Mouse (Mus musculus) midbrain, postnatal 0 days (tissue): Measurements from ENCODE around the gene Pip5k1a. TPM values are rescaled to one million over a fixed set of nuclear protein-coding genes. Genes with fewer than 3 reads are reported as not detected.

Source experiments
- ATAC-seq: fragments of 200-750 bp; cut with Nextera tagmentation; 2 replicates; pipeline ENCODE4 v1.8.0; 2017; ENCODE audit warnings: moderate number of reproducible peaks, mild to moderate bottlenecking, moderate TSS enrichment, moderate library complexity; ENCODE audit not compliant: low FRiP score
- DNase-seq: peaks from one replicate; pipeline ENCODE4 v3.0.0-alpha.2; 2015; ENCODE audit warnings: low spot score
- H3K27ac ChIP-seq: fragments of 300-500 bp; sonication (generic); 2 replicates; pipeline ENCODE4 v1.5.1; 2014; ENCODE audit warnings: low read depth, mild to moderate bottlenecking, low read length, mixed read lengths
- H3K27me3 ChIP-seq: fragments of 300-500 bp; sonication (generic); 2 replicates; pipeline ENCODE4 v1.6.1; 2014; ENCODE audit warnings: low read length, control low read depth, mixed read lengths; ENCODE audit not compliant: insufficient read depth
- H3K36me3 ChIP-seq: fragments of 300-500 bp; sonication (generic); 2 replicates; pipeline ENCODE4 v1.6.1; 2014; ENCODE audit warnings: low read length, control low read depth, mixed read lengths; ENCODE audit not compliant: insufficient read depth
- H3K4me1 ChIP-seq: fragments of 300-500 bp; sonication (generic); 2 replicates; pipeline ENCODE4 v1.6.1; 2014; ENCODE audit warnings: mild to moderate bottlenecking, control low read depth, antibody characterized with exemption, low read length, mixed read lengths; ENCODE audit not compliant: insufficient read depth
- H3K4me2 ChIP-seq: fragments of 300-500 bp; sonication (generic); 2 replicates; pipeline ENCODE4 v1.6.1; 2014; ENCODE audit warnings: low read depth, mild to moderate bottlenecking, low read length, mixed read lengths; ENCODE audit not compliant: poor library complexity, severe bottlenecking
- H3K4me3 ChIP-seq: fragments of 300-500 bp; sonication (generic); 2 replicates; pipeline ENCODE4 v1.5.1; 2014; ENCODE audit warnings: low read depth, mild to moderate bottlenecking, low read length, moderate library complexity
- H3K9ac ChIP-seq: fragments of 300-500 bp; sonication (generic); replicated peaks from 2 replicates; pipeline ENCODE4 v1.6.1; 2014; ENCODE audit warnings: mild to moderate bottlenecking, low read length, moderate library complexity, mixed read lengths; ENCODE audit not compliant: poor library complexity, severe bottlenecking
- H3K9me3 ChIP-seq: fragments of 300-500 bp; sonication (generic); 2 replicates; pipeline ENCODE4 v1.6.1; 2016; ENCODE audit warnings: low read length, control low read depth
- CTCF ChIP-seq: IDR thresholded peaks from 2 replicates; pipeline ENCODE4 v1.5.1; 2016; ENCODE audit warnings: antibody characterized with exemption, mild to moderate bottlenecking
- WGBS: fragments of 180-500 bp; shearing (Covaris S2); extraction: QIAGEN DNeasy Blood & Tissue Kit; methylation state at CpG from one replicate; pipeline ENCODE4 v1.1.7; 2014; 5-methylcytosine and 5-hydroxymethylcytosine counted together
- polyA plus RNA-seq: library from polyadenylated mRNA; unstranded; fragments of >200 nt; fragmentation: Nextera tagmentation; extraction: Ambion mirVana; gene quantifications from 2 replicates; pipeline ENCODE4 v1.2.1, GENCODE M21; 2015
- total RNA-seq: library from RNA; depleted of rRNA; stranded (reverse); fragments of >200 nt; gene quantifications from 2 replicates; pipeline ENCODE4 v1.2.3, GENCODE M21; 2014

Gene Pip5k1a
- total and polyA plus RNA-seq, 2 experiments from 2014 or later: 13.3 to 20.1 TPM

DNA sequence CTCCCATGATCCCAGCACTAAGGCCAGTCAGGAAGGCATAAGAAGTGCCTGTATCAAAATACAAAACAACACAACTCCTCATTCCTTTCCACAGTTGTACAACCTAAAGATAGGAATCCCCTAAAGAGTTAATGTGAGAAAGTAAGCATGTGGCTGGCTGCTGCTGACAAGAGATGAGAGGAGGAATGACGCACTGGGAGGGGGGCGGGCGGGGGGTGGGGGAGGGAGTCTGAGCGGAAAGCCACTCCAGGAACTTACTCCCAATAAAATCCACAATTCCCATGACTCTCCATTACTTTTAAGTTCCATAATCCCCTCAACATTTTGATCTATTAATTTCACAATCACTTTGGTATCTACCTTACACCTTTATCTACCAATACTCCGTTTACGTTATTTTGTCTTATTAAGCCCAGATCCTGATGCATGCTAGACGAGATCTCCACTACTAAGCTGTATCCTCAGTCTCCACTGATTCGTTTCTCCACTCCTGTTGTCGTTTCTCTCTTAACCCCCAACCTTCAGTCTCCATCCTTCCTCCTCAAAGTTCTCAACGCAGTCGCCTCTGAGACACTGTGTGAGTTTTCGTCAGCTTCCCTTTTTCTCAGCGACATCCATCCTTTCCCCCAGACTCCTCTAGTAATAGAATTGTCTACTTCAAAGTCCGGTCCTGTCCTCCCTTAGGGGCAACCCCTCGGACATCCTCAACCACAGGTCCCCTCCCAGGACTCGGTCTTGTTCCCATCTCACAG, 968 bp downstream of the Pip5k1a start:
- no peaks in the 10 kb centered on the region for H3K27me3 ChIP-seq
- DNase-seq (no peak), ATAC-seq (no peak; the same call in 1 of the 2 replicates)
- peak overlapping the region; percentile 92 for H3K4me3 ChIP-seq
- peaks cover 7% of the 10 kb centered on the region; the same call in 1 of the 2 replicates for H3K4me1 ChIP-seq
- H3K27ac ChIP-seq: peak overlapping the region; percentile 89
- no peaks in the 10 kb centered on the region for H3K9me3 ChIP-seq
- peak overlapping the region; percentile 81 for H3K4me2 ChIP-seq
- peak overlapping the region; percentile 93 for H3K9ac ChIP-seq
- no peak for TF ChIP-seq CTCF
- no peaks in the 10 kb centered on the region for H3K36me3 ChIP-seq
- WGBS: under 1% methylated on average over 16 of the region's 16 CpGs

GRCm38 (mm10) chr3:95105121-95105520, 1.6 kb downstream of the Pip5k1a start:
- peak overlapping the region; percentile 92 for H3K4me3 ChIP-seq
- no peak for DNase-seq
- peaks cover 7% of the 10 kb centered on the region; the same call in 1 of the 2 replicates for H3K4me1 ChIP-seq
- no peaks in the 10 kb centered on the region for H3K9me3 ChIP-seq
- ATAC-seq: no peak
- H3K4me2 ChIP-seq: peak overlapping the region; percentile 81
- TF ChIP-seq CTCF: no peak
- WGBS: 71% methylated on average over 4 of the region's 4 CpGs
- H3K9ac ChIP-seq: peak overlapping the region; percentile 93
- no peak overlapping the region for H3K27ac ChIP-seq
- no peaks in the 10 kb centered on the region for H3K27me3 ChIP-seq
- H3K36me3 ChIP-seq: no peaks in the 10 kb centered on the region

DNA sequence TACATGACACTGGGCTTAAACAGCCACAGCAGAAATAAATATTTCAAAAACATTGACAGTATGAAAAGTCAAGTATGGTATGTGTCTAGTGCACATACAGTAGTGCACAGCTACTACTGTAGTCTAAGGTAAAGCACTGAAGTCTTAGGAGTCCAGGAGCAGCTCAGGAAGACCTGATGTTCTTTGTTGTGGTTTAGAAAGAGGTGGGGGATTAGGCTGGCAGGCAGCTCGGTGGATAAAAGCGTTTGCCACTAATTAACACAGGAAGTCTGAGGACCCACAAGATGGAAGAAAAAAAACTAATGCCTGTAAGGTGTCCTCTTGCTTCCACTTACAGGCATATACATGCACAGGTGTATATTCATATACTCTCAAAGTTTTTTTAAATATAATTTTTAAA, 5.9 kb downstream of the Pip5k1a start:
- 27% methylated on average over 2 of the region's 2 CpGs for WGBS
- no peak for DNase-seq
- Histone ChIP-seq H3K4me1 (peaks cover 7% of the 10 kb centered on the region; the same call in 1 of the 2 replicates), H3K27me3 (no peaks in the 10 kb centered on the region), H3K27ac (no peak overlapping the region), H3K9ac (no peak overlapping the region), H3K4me2 (no peak overlapping the region), H3K9me3 (no peaks in the 10 kb centered on the region), H3K36me3 (no peaks in the 10 kb centered on the region), H3K4me3 (no peak overlapping the region)
- no peak for TF ChIP-seq CTCF
- ATAC-seq: no peak

- 97% methylated on average over 1 of the region's 1 CpGs for WGBS
- Histone ChIP-seq H3K4me2 (no peak overlapping the region), H3K27me3 (no peaks in the 10 kb centered on the region), H3K4me3 (no peak overlapping the region), H3K4me1 (no peaks in the 10 kb centered on the region), H3K36me3 (no peaks in the 10 kb centered on the region), H3K27ac (no peak overlapping the region), H3K9ac (no peak overlapping the region), H3K9me3 (no peaks in the 10 kb centered on the region)
- no peak for ATAC-seq
- no peak for DNase-seq
- no peak for TF ChIP-seq CTCF
These were observed 18.7 kb downstream of the Pip5k1a start for GRCm38 (mm10) chr3:95088071-95088470.

- no peak overlapping the region for H3K4me3 ChIP-seq
- no peaks in the 10 kb centered on the region for H3K9me3 ChIP-seq
- no peaks in the 10 kb centered on the region for H3K27me3 ChIP-seq
- WGBS: 94% methylated on average over 2 of the region's 2 CpGs
- no peak for ATAC-seq
- peaks cover 55% of the 10 kb centered on the region for H3K36me3 ChIP-seq
- no peak for DNase-seq
- no peak overlapping the region for H3K9ac ChIP-seq
- H3K4me2 ChIP-seq: no peak overlapping the region
- no peak overlapping the region for H3K27ac ChIP-seq
- no peaks in the 10 kb centered on the region for H3K4me1 ChIP-seq
- TF ChIP-seq CTCF: peak; percentile 47
These were observed 35.1 kb downstream of the Pip5k1a start for GRCm38 (mm10) chr3:95071606-95072005.

DNA sequence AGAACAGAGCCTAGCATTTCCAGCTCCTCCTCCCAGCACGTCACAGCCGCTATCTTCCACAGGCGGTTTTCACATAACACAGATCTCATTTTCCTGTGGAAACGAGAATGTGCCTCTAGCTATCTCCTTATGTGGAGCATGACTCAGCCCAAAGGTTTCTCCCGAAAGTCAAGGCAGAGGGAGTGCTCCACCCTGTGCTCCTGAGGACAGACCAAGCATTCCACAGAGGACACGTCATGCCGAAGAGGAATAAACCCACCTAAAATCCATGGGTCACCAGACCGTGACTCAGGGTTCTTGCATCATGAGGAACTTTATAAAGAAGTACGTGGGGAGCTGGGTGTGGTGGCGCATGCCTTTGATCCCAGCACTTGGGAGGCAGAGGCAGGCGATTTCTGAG, 40.2 kb downstream of the Pip5k1a start:
- H3K27ac ChIP-seq: no peak overlapping the region
- H3K4me1 ChIP-seq: no peaks in the 10 kb centered on the region
- ATAC-seq (no peak), DNase-seq (no peak)
- no peak overlapping the region for H3K9ac ChIP-seq
- peaks cover 68% of the 10 kb centered on the region for H3K36me3 ChIP-seq
- TF ChIP-seq CTCF: no peak
- H3K4me2 ChIP-seq: no peak overlapping the region
- no peaks in the 10 kb centered on the region for H3K9me3 ChIP-seq
- 90% methylated on average over 11 of the region's 11 CpGs for WGBS
- no peak overlapping the region for H3K4me3 ChIP-seq
- no peaks in the 10 kb centered on the region for H3K27me3 ChIP-seq
